Mouse (Mus musculus) gastrocnemius, adult 2 months (tissue): ENCODE measurements at regions not wholly inside any gene's neighbourhood (a gene's known extent, or its start where the extent isn't known, plus 50 kb on each side); places are given as distances from the start of the nearest gene placed in this dataset.

ENCODE experiments used
- DNase-seq: peaks from one replicate; pipeline ENCODE4 v3.0.0; 2022
- H3K27ac ChIP-seq: fragments of 200-600 bp; 2 replicates; pipeline ENCODE4 v1.8.1; 2022; ENCODE audit warnings: mild to moderate bottlenecking
- H3K4me3 ChIP-seq: fragments of 200-600 bp; 2 replicates; pipeline ENCODE4 v1.8.1; 2022; ENCODE audit warnings: mild to moderate bottlenecking, moderate library complexity
- CTCF ChIP-seq: fragments of 200-600 bp; IDR thresholded peaks from 2 replicates; pipeline ENCODE4 v1.8.1; 2022; ENCODE audit warnings: antibody characterized with exemption, mild to moderate bottlenecking, moderate library complexity
- intact Hi-C: fragments of 180-260 bp; cut with DNase I; formaldehyde crosslinking; loops from one replicate; pipeline ENCODE4 v1.15.1; 2025

- H3K4me3 ChIP-seq: no peak overlapping the region
- TF ChIP-seq CTCF: no peak
- H3K27ac ChIP-seq: no peak overlapping the region
- DNase-seq: no peak
- intact Hi-C loops: no loop called here
Observed at GRCm38 (mm10) chr16:92972681-92973080, 146.7 kb upstream of the Runx1 start.

- no peak for DNase-seq
- intact Hi-C loops: no loop called here
- no peak for TF ChIP-seq CTCF
- H3K4me3 ChIP-seq: no peak overlapping the region
- no peak overlapping the region for H3K27ac ChIP-seq
Observed at GRCm38 (mm10) chr16:92971956-92972355, 146.0 kb upstream of the Runx1 start.

GRCm38 (mm10) chr16:92970587-92970986 is 144.6 kb upstream of the Runx1 start:
- no peak overlapping the region for H3K27ac ChIP-seq
- no peak overlapping the region for H3K4me3 ChIP-seq
- no peak for TF ChIP-seq CTCF
- no peak for DNase-seq
- intact Hi-C loops: no loop called here

- Histone ChIP-seq H3K4me3 (no peak overlapping the region), H3K27ac (no peak overlapping the region)
- DNase-seq: peak; percentile 32
- intact Hi-C loops: no loop called here
- TF ChIP-seq CTCF: no peak
Observed at GRCm38 (mm10) chr16:92969036-92969435, 143.1 kb upstream of the Runx1 start.

- TF ChIP-seq CTCF: no peak
- no peak for DNase-seq
- Histone ChIP-seq H3K4me3 (no peak overlapping the region), H3K27ac (no peak overlapping the region)
- intact Hi-C loops: no loop called here
Observed at GRCm38 (mm10) chr16:92966069-92966866, 140.3 kb upstream of the Runx1 start.

- DNase-seq: peak; percentile 36
- TF ChIP-seq CTCF: no peak
- Histone ChIP-seq H3K27ac (no peak overlapping the region), H3K4me3 (no peak overlapping the region)
- intact Hi-C loops: no loop called here
Observed at GRCm38 (mm10) chr16:92965651-92966050, 139.7 kb upstream of the Runx1 start.

GRCm38 (mm10) chr16:92963582-92963981 is 137.6 kb upstream of the Runx1 start:
- intact Hi-C loops: no loop called here
- no peak for TF ChIP-seq CTCF
- Histone ChIP-seq H3K27ac (no peak overlapping the region), H3K4me3 (no peak overlapping the region)
- no peak for DNase-seq

GRCm38 (mm10) chr16:92961361-92961760 is 135.4 kb upstream of the Runx1 start:
- Histone ChIP-seq H3K4me3 (no peak overlapping the region), H3K27ac (peak overlapping the region; percentile 58; the same call in 1 of the 2 replicates)
- no peak for TF ChIP-seq CTCF
- intact Hi-C loops: no loop called here
- DNase-seq: no peak

- TF ChIP-seq CTCF: no peak
- Histone ChIP-seq H3K27ac (peak overlapping the region; percentile 58; the same call in 1 of the 2 replicates), H3K4me3 (no peak overlapping the region)
- peak; percentile 60 for DNase-seq
- intact Hi-C loops: no loop called here
Observed at GRCm38 (mm10) chr16:92960740-92961139, 134.8 kb upstream of the Runx1 start.

GRCm38 (mm10) chr16:92958967-92959366 is 133.0 kb upstream of the Runx1 start:
- Histone ChIP-seq H3K4me3 (no peak overlapping the region), H3K27ac (no peak overlapping the region)
- intact Hi-C loops: loop anchor here (10.0 kb wide), 1 partner anchor 156 kb away; no protein-coding TSS in a partner anchor
- no peak for TF ChIP-seq CTCF
- DNase-seq: no peak

- DNase-seq: no peak
- Histone ChIP-seq H3K27ac (no peak overlapping the region), H3K4me3 (no peak overlapping the region)
- no peak for TF ChIP-seq CTCF
- intact Hi-C loops: loop anchor here (10.0 kb wide), 1 partner anchor 157 kb away; no protein-coding TSS in a partner anchor
Observed at GRCm38 (mm10) chr16:92958146-92958545, 132.2 kb upstream of the Runx1 start.

- peak overlapping the region; percentile 76 for H3K27ac ChIP-seq
- H3K4me3 ChIP-seq: no peak overlapping the region
- intact Hi-C loops: loop anchor here (10.0 kb wide), 1 partner anchor 159 kb away; no protein-coding TSS in a partner anchor
- TF ChIP-seq CTCF: no peak
- no peak for DNase-seq
Observed at GRCm38 (mm10) chr16:92955508-92955907, 129.6 kb upstream of the Runx1 start.

- no peak for DNase-seq
- Histone ChIP-seq H3K4me3 (no peak overlapping the region), H3K27ac (peak overlapping the region; percentile 76)
- intact Hi-C loops: loop anchor here (10.0 kb wide), 1 partner anchor 160 kb away; no protein-coding TSS in a partner anchor
- no peak for TF ChIP-seq CTCF
Observed at GRCm38 (mm10) chr16:92955087-92955486, 129.1 kb upstream of the Runx1 start.
